In genomic region chr7:43921087-43921486, GRCm38 (mm10) we compare ENCODE assay signal across 15 mouse cellular contexts. TPM values are rescaled to one million over a fixed set of nuclear protein-coding genes. Genes with fewer than 3 reads are reported as not detected.
"Had no signal": no experiment of that assay in that cellular context is flagged by ENCODE, and none has a peak within 500 bp of the region (broad histone marks: within the 10 kb centered on the region; RNA-seq: fewer than 3 reads in every experiment).

No protein-coding gene starts in this region.

- DNase-seq: kidney, adult 11 months; kidney, adult 9 months; kidney, postnatal 4 days; left cerebral cortex, postnatal 4 days; lung, postnatal 14 days; right cerebral cortex, adult 18-20 months; right cerebral cortex, postnatal 25 days; thymus, adult 18-20 months; thymus, postnatal 14 days had no signal

- ATAC-seq: liver, embryonic 12.5 days; midbrain, embryonic 15.5 days had no signal

RNA-seq across cellular contexts. Expression of gene Klk15, which starts 12.5 kb away (rescaled TPM):
- total RNA-seq: layer of hippocampus, adult 2 months; layer of hippocampus, postnatal 10 days; left cerebral cortex, adult 18-20 months; left cerebral cortex, postnatal 10 days; left cerebral cortex, postnatal 4 days had no signal

RNA-seq across cellular contexts. Expression of gene Klk1b8, which starts 29.4 kb away (rescaled TPM):
- total RNA-seq: layer of hippocampus, adult 2 months; layer of hippocampus, postnatal 10 days; left cerebral cortex, adult 18-20 months; left cerebral cortex, postnatal 10 days; left cerebral cortex, postnatal 4 days had no signal

RNA-seq across cellular contexts. Expression of gene Klk4, which starts 40.1 kb away (rescaled TPM):
- total RNA-seq: layer of hippocampus, adult 2 months; layer of hippocampus, postnatal 10 days; left cerebral cortex, adult 18-20 months; left cerebral cortex, postnatal 10 days; left cerebral cortex, postnatal 4 days had no signal

RNA-seq across cellular contexts. Expression of gene Klk1b1, which starts 45.5 kb away (rescaled TPM):
- total RNA-seq: layer of hippocampus, adult 2 months; layer of hippocampus, postnatal 10 days; left cerebral cortex, adult 18-20 months; left cerebral cortex, postnatal 10 days; left cerebral cortex, postnatal 4 days had no signal

RNA-seq across cellular contexts. Expression of gene Klk1b9, which starts 54.8 kb away (rescaled TPM):
- total RNA-seq: layer of hippocampus, adult 2 months; layer of hippocampus, postnatal 10 days; left cerebral cortex, adult 18-20 months; left cerebral cortex, postnatal 10 days; left cerebral cortex, postnatal 4 days had no signal
